Mouse (Mus musculus): ENCODE measurements around the gene Frmd4a. TPM values are rescaled to one million over a fixed set of nuclear protein-coding genes. Genes with fewer than 3 reads are reported as not detected.

Frmd4a gene
- total and polyA plus RNA-seq, 2 experiments from 2014 or later: 40.7 to 55.8 TPM

- ATAC-seq (peak; percentile 72), DNase-seq (ENCODE audit: low spot score) (peak; percentile 48)
- WGBS: 23% methylated on average over 10 of the region's 10 CpGs
- no peak for TF ChIP-seq CTCF (IDR thresholded peaks at IDR 0.05; ENCODE audit: low read depth)
- H3K4me1 ChIP-seq (ENCODE audit: insufficient read depth, low read length): peaks cover 7% of the 10 kb centered on the region; the same call in 1 of the 2 replicates
- H3K4me2 ChIP-seq (ENCODE audit: low read depth, low read length): no peak overlapping the region
- no peaks in the 10 kb centered on the region for H3K9me3 ChIP-seq (ENCODE audit: low read length)
- H3K27me3 ChIP-seq (ENCODE audit: insufficient read depth, low read length): no peaks in the 10 kb centered on the region
- no peaks in the 10 kb centered on the region for H3K36me3 ChIP-seq (ENCODE audit: insufficient read depth, low read length)
- H3K9ac ChIP-seq (replicated peaks; ENCODE audit: low read length): no peak overlapping the region
- H3K4me3 ChIP-seq (ENCODE audit: low read length): no peak overlapping the region
- no peak overlapping the region for H3K27ac ChIP-seq
Measured at GRCm38 (mm10) chr2:4260324-4261058, 243.0 kb downstream of the Frmd4a start.

GRCm38 (mm10) chr2:4262667-4263066 lies 245.2 kb downstream of the Frmd4a start:
- Histone ChIP-seq H3K27ac (no peak overlapping the region), H3K4me1 (ENCODE audit: insufficient read depth, low read length) (peaks cover 7% of the 10 kb centered on the region; the same call in 1 of the 2 replicates), H3K4me3 (ENCODE audit: low read length) (no peak overlapping the region), H3K9ac (replicated peaks; ENCODE audit: low read length) (no peak overlapping the region), H3K36me3 (ENCODE audit: insufficient read depth, low read length) (no peaks in the 10 kb centered on the region), H3K27me3 (ENCODE audit: insufficient read depth, low read length) (no peaks in the 10 kb centered on the region), H3K4me2 (ENCODE audit: low read depth, low read length) (no peak overlapping the region), H3K9me3 (ENCODE audit: low read length) (no peaks in the 10 kb centered on the region)
- 74% methylated on average over 3 of the region's 3 CpGs for WGBS
- ATAC-seq (no peak), DNase-seq (ENCODE audit: low spot score) (no peak)
- no peak for TF ChIP-seq CTCF (IDR thresholded peaks at IDR 0.05; ENCODE audit: low read depth)

- no peaks in the 10 kb centered on the region for H3K9me3 ChIP-seq (ENCODE audit: low read length)
- H3K4me1 ChIP-seq (ENCODE audit: insufficient read depth, low read length): no peaks in the 10 kb centered on the region
- no peak overlapping the region for H3K27ac ChIP-seq
- 82% methylated on average over 7 of the region's 7 CpGs for WGBS
- no peak for TF ChIP-seq CTCF (IDR thresholded peaks at IDR 0.05; ENCODE audit: low read depth)
- H3K9ac ChIP-seq (replicated peaks; ENCODE audit: low read length): no peak overlapping the region
- no peak overlapping the region for H3K4me2 ChIP-seq (ENCODE audit: low read depth, low read length)
- H3K4me3 ChIP-seq (ENCODE audit: low read length): no peak overlapping the region
- H3K36me3 ChIP-seq (ENCODE audit: insufficient read depth, low read length): no peaks in the 10 kb centered on the region
- H3K27me3 ChIP-seq (ENCODE audit: insufficient read depth, low read length): no peaks in the 10 kb centered on the region
- no peak for DNase-seq (ENCODE audit: low spot score)
- no peak for ATAC-seq
Measured at GRCm38 (mm10) chr2:4267377-4267776, 249.9 kb downstream of the Frmd4a start.

- Histone ChIP-seq H3K27ac (no peak overlapping the region), H3K4me3 (ENCODE audit: low read length) (no peak overlapping the region), H3K4me2 (ENCODE audit: low read depth, low read length) (no peak overlapping the region), H3K27me3 (ENCODE audit: insufficient read depth, low read length) (no peaks in the 10 kb centered on the region), H3K4me1 (ENCODE audit: insufficient read depth, low read length) (peaks cover 5% of the 10 kb centered on the region), H3K36me3 (ENCODE audit: insufficient read depth, low read length) (no peaks in the 10 kb centered on the region), H3K9me3 (ENCODE audit: low read length) (no peaks in the 10 kb centered on the region), H3K9ac (replicated peaks; ENCODE audit: low read length) (no peak overlapping the region)
- DNase-seq (ENCODE audit: low spot score) (no peak), ATAC-seq (no peak)
- TF ChIP-seq CTCF (IDR thresholded peaks at IDR 0.05; ENCODE audit: low read depth): no peak
- WGBS: 58% methylated on average over 5 of the region's 5 CpGs
Measured at GRCm38 (mm10) chr2:4282777-4283176, 265.3 kb downstream of the Frmd4a start.

GRCm38 (mm10) chr2:4285693-4286291 lies 268.3 kb downstream of the Frmd4a start:
- ATAC-seq (no peak), DNase-seq (ENCODE audit: low spot score) (no peak)
- Histone ChIP-seq H3K9me3 (ENCODE audit: low read length) (no peaks in the 10 kb centered on the region), H3K9ac (replicated peaks; ENCODE audit: low read length) (no peak overlapping the region), H3K27me3 (ENCODE audit: insufficient read depth, low read length) (no peaks in the 10 kb centered on the region), H3K4me1 (ENCODE audit: insufficient read depth, low read length) (peaks cover 5% of the 10 kb centered on the region), H3K36me3 (ENCODE audit: insufficient read depth, low read length) (no peaks in the 10 kb centered on the region), H3K4me3 (ENCODE audit: low read length) (no peak overlapping the region), H3K27ac (no peak overlapping the region), H3K4me2 (ENCODE audit: low read depth, low read length) (no peak overlapping the region)
- WGBS: 31% methylated on average over 4 of the region's 4 CpGs
- TF ChIP-seq CTCF (IDR thresholded peaks at IDR 0.05; ENCODE audit: low read depth): no peak

GRCm38 (mm10) chr2:4286390-4286901 lies 268.9 kb downstream of the Frmd4a start:
- DNase-seq (ENCODE audit: low spot score): no peak
- no peak for ATAC-seq
- H3K4me2 ChIP-seq (ENCODE audit: low read depth, low read length): no peak overlapping the region

GRCm38 (mm10) chr2:4290475-4290874 lies 273.0 kb downstream of the Frmd4a start:
- H3K27me3 ChIP-seq (ENCODE audit: insufficient read depth, low read length): no peaks in the 10 kb centered on the region
- H3K27ac ChIP-seq: no peak overlapping the region
- H3K9ac ChIP-seq (replicated peaks; ENCODE audit: low read length): no peak overlapping the region
- ATAC-seq (no peak), DNase-seq (ENCODE audit: low spot score) (no peak)
- TF ChIP-seq CTCF (IDR thresholded peaks at IDR 0.05; ENCODE audit: low read depth): no peak
- no peak overlapping the region for H3K4me3 ChIP-seq (ENCODE audit: low read length)
- WGBS: 97% methylated on average over 2 of the region's 2 CpGs
- peaks cover 5% of the 10 kb centered on the region for H3K4me1 ChIP-seq (ENCODE audit: insufficient read depth, low read length)
- H3K9me3 ChIP-seq (ENCODE audit: low read length): no peaks in the 10 kb centered on the region
- no peaks in the 10 kb centered on the region for H3K36me3 ChIP-seq (ENCODE audit: insufficient read depth, low read length)
- no peak overlapping the region for H3K4me2 ChIP-seq (ENCODE audit: low read depth, low read length)

More at GRCm38 (mm10) chr2:4286390-4286901, 268.9 kb downstream of the Frmd4a start:
- H3K27me3 ChIP-seq (ENCODE audit: insufficient read depth, low read length): no peaks in the 10 kb centered on the region
- TF ChIP-seq CTCF (IDR thresholded peaks at IDR 0.05; ENCODE audit: low read depth): no peak
- no peak overlapping the region for H3K9ac ChIP-seq (replicated peaks; ENCODE audit: low read length)
- WGBS: 27% methylated on average over 8 of the region's 8 CpGs
- H3K27ac ChIP-seq: no peak overlapping the region
- peaks cover 5% of the 10 kb centered on the region for H3K4me1 ChIP-seq (ENCODE audit: insufficient read depth, low read length)
- no peaks in the 10 kb centered on the region for H3K9me3 ChIP-seq (ENCODE audit: low read length)
- no peak overlapping the region for H3K4me3 ChIP-seq (ENCODE audit: low read length)
- H3K36me3 ChIP-seq (ENCODE audit: insufficient read depth, low read length): no peaks in the 10 kb centered on the region

Data from hindbrain, postnatal 0 days (tissue).